Mouse (Mus musculus): ENCODE measurements at regions not wholly inside any gene's neighbourhood (a gene's known extent, or its start where the extent isn't known, plus 50 kb on each side); places are given as distances from the start of the nearest gene placed in this dataset.

DNA sequence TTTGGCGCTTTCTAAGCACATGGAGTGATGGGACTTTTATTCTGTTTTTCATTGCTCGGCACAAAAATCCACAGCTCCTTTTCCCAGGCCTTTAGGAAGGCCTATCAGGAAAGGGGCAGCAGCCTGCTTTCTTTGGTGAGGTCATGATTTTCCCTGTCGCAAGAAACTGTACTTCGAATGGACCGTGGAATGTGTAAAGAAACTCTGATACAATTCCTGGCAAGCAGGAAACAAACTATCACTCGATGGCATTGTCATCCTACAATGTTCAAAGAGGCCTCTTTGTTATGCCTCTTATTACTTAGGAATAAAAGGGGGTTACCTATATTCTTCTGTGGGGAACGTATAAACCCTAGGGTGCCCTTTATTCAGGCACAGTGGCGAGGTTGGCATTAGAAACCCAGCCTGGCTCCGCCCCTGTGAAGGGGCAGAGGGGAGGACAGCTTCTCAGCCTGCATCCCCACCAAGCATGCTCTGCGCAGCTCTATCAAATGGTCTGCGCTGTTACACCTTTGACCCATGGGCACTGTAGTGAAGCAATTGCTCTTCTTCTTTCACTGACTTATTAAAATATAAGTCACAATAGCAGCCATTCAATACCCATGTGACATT is 246.5 kb downstream of the Irs2 start:
- DNase-seq = no peak

DNA sequence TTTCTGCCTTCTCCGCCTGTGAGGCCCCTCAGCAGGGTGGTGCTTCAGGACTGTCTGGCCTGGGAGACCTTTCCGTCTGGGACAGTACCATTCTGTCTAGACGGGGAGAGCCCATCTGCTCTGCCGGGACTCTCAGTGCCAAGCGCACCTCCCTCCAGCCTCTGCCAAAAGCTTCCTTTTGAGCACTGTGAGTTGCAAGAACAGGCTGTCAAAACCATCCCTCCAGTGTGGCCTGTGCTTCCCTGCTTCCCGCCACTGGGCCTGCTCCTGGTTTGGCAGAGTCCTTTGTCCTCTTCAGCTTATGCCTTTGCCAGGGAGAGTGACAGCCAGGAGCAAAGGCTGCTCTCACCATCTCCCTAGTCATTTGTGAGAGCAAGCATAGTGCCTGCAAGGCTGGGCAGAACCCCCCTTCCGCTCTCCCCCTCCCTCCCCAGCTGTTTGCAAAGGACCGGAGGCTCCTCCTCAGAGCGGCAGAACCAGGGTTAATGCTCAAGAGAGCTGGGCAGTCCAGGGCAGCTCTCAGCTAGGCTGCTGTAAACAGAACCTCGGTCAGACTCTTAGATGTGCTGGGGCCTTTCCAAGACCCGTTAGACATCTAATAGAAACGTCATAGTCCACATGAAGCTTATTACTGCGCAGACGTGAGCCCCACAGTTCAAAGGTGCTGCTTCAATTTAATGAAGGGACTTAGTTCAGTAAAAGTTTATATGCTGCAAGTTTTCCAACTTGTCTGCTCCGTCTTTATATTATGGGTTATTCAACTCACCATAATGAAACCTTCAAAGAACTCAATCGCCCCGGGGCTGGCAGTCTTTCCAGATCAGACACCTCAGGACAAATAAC is 247.2 kb downstream of the Irs2 start:
- peak; percentile 32 for DNase-seq

- DNase-seq = no peak
Observed at GRCm38 (mm10) chr8:10760231-10760630, 248.0 kb downstream of the Irs2 start.

DNA sequence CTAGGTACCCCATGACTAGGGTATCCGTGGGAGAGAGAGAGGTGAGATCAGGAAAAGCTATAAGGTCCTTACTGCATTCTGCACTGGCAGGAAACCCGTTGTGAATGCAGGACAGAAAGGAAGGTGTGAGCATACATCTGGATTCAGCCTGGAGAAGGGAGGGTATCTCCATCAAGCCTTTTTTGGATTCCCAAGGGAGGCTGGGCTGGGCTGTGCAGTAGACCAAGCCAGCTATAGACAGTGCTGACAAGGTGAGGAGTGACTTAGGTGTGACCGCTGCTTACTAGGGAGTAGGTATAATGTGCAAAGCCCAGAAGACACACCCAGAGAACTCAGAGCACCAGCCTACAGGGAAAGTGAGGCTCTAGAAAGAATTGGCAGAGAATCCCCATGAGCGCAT is 250.1 kb downstream of the Irs2 start:
- no peak for DNase-seq

DNA sequence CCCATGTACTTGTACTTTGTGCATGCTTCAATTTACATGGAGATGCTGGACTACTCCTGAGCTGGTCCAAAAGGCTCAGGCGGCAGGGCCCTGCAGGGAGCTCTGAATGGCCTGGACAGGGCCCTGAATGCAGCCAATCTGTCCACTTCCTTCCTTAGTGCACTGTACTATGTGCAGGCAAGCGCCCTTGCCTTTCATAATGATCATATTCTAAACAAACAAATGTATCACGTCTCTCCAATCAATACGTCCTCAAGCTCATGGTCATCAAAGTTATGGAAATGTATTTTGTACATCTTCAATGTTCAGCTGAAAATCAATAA is 253.3 kb downstream of the Irs2 start:
- DNase-seq = no peak

DNA sequence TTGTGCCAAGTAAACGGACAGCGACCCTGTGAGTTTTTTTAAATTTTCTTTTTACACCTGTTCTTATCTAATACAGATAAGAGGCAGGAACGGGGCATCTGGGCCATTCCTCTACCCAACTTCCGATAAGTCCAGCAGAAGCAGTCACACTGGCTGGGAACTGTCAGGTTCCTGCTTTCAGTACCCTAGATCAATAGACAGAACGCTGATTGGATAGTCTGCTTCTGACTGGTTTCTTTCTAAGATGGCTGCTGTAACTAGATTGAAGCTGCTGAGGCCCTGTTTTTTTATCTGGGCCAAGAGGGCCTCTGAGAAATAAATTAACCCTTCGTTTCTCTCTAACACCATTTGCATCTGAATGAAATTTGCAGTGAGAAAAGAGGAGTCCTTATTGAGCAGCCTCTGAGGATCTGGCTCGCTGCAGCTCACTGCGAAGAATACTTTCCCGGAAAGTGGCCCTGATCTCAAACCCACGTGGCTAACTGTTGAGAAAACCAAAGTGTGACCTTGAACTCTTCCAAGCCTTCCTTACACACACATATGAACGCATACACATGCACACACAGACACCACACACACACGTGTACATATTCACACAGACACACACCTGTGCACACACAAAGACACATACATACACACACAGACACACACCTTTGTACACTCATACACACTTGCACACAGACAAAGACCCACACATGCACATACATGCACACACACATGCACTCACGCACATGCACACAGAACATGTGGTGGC is 253.8 kb downstream of the Irs2 start:
- DNase-seq = no peak

DNA sequence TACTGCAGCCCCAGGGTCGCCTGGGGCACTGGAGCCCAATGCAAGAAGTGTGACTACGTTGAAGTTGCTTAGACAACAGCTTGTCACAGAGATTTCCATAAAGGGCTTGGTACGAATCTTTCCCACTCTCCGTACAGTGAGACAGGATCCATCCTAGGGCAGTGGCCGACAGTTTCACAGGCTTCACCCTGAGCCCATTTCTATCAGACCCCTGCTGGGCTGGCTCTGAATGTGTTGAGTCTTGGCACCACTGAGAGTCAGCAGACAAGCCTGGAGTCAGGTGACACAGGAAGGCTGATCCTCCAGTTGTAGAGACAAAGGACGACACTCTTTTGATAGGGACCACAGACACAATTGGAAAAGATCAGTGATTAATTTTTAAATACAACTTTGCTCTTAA is 255.2 kb downstream of the Irs2 start:
- no peak for DNase-seq

DNA sequence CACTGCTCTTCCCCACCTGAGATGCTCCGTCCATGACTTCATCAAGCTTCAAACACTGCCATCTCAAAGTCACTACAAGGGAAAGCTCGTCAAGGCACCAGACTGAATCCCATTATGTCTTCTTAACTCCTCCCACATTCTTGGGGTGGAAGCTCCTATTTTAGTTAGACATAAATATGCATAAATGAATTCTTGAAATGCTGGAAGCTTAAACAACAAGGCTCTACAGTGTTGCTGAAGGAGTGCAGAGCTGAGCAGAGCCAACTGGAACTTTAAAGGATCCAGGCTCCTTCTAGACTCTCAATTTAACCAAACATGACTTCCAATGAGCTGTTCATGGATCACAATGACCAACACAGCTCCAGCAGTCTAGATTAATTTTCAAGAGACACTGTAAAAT is 261.1 kb downstream of the Irs2 start:
- DNase-seq = no peak

DNA sequence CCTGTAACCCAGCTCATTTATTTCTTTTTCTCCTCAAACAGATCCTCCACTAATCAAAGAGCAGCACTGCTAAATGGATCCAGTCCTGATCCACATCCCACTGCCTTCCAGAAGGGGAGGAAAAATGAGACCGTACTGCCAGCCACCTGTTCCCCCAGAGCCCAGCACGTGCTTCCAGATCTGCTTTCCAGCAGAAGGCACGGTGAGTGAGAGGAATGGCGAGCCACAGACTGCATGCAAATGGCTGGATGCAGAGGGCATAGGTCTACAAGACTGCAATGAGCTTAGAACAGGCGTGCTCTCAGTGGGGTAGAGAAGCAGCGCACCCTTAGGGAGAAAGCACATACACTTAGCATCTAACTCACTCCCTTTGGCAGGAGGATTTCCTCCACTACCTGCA is 265.0 kb downstream of the Irs2 start:
- DNase-seq = no peak

GRCm38 (mm10) chr8:10740837-10741236 is 267.4 kb downstream of the Irs2 start:
- DNase-seq = no peak

- DNase-seq = no peak
Observed at GRCm38 (mm10) chr8:10738486-10739081, 269.7 kb downstream of the Irs2 start.

DNA sequence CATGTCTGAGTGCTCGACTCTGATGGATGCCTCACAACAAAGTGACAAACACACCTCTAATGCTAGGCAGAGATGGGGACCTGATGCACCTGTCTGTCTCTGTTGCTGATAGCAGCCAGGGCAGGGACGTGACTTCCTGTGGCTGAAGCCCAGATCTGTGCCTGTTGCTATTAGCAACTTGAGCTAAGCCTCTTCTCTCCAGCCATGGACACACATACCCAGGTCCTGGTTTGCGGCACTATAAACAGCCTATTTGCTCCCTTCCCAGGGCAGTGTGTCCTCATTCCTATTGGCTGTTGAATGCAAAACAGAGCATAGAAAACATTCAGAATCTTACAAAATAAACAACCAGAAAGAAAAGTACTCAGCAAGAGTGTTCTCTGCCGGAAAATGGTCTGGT is 273.5 kb downstream of the Irs2 start:
- DNase-seq = no peak

GRCm38 (mm10) chr8:10723332-10723731 is 284.9 kb downstream of the Irs2 start:
- peak; percentile 11 for DNase-seq

- peak; percentile 16 for DNase-seq
Observed at GRCm38 (mm10) chr8:10722742-10723141, 285.5 kb downstream of the Irs2 start.

GRCm38 (mm10) chr8:10722342-10722741 is 285.9 kb downstream of the Irs2 start:
- DNase-seq = no peak

- DNase-seq = no peak
Observed at GRCm38 (mm10) chr8:10721146-10721862, 287.0 kb downstream of the Irs2 start.

GRCm38 (mm10) chr8:10720398-10720797 is 287.9 kb downstream of the Irs2 start:
- DNase-seq = no peak

DNA sequence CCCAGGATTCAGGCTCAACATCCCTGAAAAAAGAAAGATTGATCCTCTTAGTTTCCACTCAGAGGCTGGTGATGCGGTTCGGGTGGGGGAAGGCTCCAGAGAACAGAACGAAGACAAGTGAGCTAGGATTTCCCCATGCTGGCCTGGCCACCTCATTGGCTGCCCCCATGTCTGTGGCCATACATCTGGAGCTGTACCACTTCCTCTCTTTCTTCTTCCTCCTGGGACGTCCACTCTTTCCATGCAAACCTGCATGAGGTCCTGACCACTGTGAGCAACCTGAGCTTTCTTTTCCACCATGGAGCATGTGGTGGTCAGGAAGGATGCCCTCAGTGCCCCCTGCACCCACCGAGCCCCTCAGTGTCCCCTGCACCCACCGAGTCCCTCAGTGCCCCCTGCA is 288.8 kb downstream of the Irs2 start:
- no peak for DNase-seq

- DNase-seq = no peak
Observed at GRCm38 (mm10) chr8:10717297-10717696, 291.0 kb downstream of the Irs2 start.

- no peak for DNase-seq
Observed at GRCm38 (mm10) chr8:10716161-10716560, 292.1 kb downstream of the Irs2 start.

DNA sequence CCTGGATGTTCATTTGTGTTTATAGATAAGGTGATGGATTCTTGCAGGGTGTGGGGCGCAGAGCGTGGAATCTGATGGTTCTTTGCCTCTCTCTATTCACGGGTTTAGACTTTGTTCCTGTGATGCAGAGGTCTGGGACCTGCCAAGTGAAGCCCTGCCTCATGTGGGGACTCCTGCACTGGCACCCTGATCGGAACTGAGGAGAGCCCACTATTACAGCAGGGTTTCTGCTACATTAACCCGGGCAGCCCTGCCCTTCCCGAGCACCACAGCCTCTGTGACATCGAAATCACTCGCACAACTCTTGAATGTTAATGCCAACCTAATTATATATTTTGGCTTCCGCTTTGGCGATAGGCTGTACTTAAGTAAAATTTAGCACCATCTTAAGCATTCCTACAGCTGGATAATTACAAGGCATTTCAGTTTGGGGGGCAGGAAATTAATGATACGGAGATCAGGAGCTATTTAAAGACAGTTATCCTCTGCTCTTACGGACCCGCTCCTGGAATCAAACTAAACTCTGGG is 294.7 kb downstream of the Irs2 start:
- no peak for DNase-seq

DNA sequence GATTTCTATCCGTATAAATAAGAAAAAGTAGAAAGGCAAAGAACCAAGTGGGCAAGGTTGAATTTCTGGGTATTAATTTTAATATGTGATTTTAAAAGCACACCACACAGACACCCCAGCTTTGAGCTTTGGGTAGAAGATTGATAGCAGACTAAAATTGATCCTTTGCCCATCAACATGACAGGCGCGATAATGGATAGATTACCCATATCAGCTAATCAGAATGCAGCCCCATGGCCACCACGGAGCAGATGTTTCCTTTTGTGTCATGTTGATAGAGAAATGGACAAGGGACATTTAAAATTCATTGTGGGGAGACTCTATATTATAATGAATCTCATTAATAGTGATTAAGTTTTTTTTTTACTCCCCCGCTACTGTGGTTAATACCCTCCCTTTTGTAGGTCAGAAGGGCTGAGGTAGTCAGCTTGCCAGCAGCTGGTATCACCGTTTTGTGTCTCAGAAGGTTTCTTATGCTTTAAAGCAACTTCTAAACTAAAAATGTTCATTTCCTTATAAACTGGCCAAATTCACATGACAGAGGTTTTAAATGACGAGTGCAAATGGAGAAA is 296.1 kb downstream of the Irs2 start:
- no peak for DNase-seq
